Mouse (Mus musculus) CD4-positive naive resting alpha-beta T cell, adult 76 days (primary cell): ENCODE results near the gene Sgsm2. TPM values are rescaled to one million over a fixed set of nuclear protein-coding genes. Genes with fewer than 3 reads are reported as not detected.

Experiments
- total RNA-seq: library from RNA; stranded (reverse); gene quantifications from one replicate; pipeline ENCODE4 v1.2.4, GENCODE M21; 2023

Sgsm2 gene
- 9.8 TPM for total RNA-seq

DNA sequence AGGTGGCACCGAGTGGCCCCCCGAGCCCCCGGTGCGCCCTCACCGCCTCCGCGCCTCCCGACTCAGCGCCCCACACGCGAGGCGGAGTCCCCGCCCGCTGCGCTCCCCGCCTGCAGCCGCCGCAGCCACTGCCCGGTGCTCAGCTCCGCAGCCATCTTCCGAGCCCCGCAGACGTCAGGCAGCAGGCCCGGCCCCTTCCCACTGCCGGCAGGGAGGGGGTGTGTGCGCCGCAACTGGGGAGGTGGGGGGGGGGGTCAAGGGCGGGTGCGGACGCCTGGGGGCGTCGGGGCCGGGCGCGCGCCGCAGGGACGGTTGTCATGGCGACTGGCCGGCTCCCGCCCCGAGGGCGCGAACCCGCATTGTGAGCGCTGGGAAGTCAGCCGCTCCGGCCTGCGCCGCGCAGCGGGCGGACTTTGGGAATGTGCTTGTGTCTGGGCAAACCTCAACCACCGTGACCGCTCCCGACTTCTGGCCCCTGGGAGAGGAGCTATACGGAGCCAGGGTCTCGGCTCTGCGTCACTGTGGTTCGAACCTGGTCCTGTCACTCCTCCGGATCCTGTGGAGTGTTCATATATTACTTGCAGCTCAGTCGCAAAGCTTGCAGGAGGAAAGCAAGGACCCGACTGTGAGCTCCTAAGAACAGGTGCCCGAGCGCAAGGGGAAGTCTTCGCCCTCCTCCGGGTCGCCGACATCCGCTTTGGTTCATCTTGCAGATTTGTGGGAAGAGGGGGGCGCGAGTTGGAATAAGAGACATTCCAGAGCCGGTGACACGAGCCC is at the start of gene Sgsm2:
Gene Sgsm2, minus strand, starts transcription at position 160 of the 777 bp plus-strand sequence.

DNA sequence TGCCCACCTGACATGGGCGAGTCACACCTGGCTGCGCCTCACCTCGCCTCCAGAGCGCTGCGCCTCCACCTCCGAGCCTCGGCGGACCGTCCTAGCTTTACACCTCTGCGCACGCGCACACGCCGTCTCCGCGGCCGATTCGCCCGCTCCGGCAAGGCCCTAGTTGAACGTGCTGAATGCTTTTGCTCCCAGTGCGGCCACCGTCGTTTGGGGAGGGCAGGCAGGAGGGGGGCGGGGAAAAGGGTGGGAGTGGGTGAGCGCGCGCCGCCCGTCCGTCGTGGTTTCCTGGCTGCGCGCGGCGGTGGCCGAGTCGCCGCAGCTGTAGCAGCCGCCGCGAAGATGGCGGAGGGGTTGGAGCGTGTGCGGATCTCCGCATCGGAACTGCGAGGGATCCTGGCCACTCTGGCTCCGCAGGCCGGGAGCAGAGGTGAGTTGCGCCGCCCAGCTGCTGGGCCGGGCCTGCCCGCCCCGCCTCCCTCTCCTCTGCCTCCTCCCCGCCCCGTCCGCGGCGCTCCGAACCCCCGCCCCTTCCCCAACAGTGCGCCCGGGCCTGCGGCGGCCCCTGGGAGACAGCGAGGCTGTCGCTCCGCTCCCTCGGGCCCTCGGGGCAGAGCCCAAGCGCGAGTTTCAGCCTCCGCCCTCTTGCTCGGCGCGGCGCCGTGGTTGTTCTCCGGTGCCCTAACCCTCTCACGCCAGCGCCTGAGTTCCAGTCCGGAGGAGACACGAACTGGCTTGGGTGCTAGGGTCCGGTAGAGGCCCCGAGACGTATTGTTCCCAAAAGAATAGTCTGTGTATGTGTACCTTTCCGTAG is 28.9 kb upstream of the Sgsm2 start, which contains the start of the genes Smg6 and Srr:
Gene Smg6, plus strand, starts transcription at position 247 of the 811 bp plus-strand sequence.
Gene Srr, minus strand, starts transcription at position 372 of the 811 bp plus-strand sequence.

DNA sequence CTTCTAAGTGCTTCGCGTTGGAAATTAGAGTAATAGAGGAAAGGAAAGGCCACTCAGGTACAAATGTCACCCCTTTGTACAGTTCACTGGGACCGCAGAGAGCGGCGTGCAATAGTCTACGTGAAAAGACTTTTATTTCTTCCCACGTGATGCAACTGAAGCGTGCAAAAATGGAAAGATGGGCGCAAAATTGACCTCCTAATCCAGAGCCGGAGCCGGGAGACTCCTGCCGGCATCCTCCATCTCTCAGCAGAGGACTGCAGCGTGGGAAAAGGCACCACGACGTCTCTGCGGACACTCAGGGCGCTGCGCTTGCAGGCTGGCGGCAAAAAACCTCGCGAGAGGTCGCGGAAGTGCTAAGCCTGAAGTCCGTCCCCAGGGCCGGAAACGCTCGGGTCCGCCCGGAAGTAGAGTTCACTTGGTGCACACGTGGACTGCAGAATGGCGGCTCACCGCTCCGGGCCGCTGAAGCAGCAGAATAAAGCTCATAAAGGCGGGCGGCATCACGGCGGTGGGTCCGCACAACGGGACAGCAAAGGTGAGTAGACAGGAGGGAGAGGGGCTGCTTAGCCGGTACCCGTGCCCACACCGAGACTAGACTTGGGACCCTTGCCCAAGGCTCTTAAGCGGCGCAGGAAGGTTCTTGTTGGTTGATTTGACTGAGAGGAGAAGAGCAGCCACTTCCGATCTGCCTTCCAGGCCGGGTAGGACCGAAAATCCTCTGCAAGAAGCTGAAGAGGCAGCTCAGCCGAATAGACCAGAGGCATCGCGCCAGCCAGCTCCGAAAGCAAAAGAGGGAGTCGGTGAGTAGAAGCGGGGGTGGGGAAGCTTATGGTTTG is 1.0 kb upstream of the Sgsm2 start, which contains the start of gene Tsr1:
Gene Tsr1, plus strand, starts transcription at position 394 of the 839 bp plus-strand sequence.

DNA sequence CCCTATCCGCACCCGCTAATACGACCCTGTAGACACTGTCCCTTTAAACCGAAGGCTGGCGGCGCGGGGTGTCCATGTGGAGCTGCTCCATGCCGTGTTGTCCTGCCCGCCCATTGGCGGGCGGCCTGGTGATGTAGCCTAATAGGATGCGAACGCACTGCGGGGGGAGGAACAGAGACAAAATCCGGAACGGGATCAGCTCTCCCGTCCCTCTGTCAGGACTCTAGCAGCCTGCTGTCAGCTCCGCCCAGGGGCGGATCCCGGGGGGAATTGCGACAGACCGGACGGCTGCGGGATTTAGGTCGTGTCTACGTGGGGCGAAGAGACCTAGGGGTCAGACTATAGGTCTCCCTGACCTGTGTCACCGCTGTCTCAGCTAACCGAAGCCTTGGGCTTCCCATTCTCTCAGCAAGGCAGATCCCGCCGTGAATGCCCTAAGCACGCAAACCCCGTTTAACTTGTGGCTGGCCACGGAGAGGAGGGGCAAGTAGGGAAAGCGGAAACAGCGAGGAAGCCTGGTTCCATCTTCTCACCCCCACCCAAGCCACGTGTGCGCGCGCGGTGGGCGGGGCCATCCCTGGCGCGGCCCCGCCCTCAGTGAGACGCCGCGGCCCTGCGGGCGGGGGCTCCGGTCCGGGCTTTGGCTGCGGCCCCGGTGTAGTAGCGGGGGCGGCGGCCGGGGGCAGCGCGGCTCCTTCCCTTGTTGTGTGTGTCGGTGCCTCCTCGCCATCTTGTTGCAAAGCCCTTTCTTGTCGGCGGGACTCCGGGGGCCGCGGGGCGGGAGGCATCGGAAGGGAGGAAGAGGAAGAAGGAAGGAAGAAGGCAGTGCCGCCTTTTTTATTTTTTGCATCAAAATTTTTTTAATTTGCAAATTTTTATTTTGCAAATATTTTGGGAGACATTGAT is 66.4 kb downstream of the Sgsm2 start, which contains the start of gene Mnt:
Gene Mnt, plus strand, starts transcription at position 665 of the 906 bp plus-strand sequence.

Other genes with a start within 250 kb of the Sgsm2 start
- gene Cluh, start 247.6 kb downstream of the Sgsm2 start, total RNA-seq, result 39.4 TPM
- gene Pafah1b1, start 172.4 kb downstream of the Sgsm2 start, total RNA-seq, result 165 TPM
- 49.0 TPM for gene Mettl16, start 126.2 kb downstream of the Sgsm2 start, total RNA-seq
- gene Mnt, start 66.1 kb downstream of the Sgsm2 start, total RNA-seq, result 91.2 TPM
- gene Tsr1, start 1.0 kb upstream of the Sgsm2 start, total RNA-seq, result 77.6 TPM
- gene Smg6, start 28.8 kb upstream of the Sgsm2 start, total RNA-seq, result 73.4 TPM
- 3.3 TPM for gene Srr, start 28.9 kb upstream of the Sgsm2 start, total RNA-seq